Mouse (Mus musculus): Measurements from ENCODE around the gene Casq2. TPM values are rescaled to one million over a fixed set of nuclear protein-coding genes. Genes with fewer than 3 reads are reported as not detected.
A peak's percentile ranks its signal among the peaks of the same experiment; 100 is the strongest.

Casq2 gene
- total RNA-seq, 1 experiment, result 0.54 TPM

DNA sequence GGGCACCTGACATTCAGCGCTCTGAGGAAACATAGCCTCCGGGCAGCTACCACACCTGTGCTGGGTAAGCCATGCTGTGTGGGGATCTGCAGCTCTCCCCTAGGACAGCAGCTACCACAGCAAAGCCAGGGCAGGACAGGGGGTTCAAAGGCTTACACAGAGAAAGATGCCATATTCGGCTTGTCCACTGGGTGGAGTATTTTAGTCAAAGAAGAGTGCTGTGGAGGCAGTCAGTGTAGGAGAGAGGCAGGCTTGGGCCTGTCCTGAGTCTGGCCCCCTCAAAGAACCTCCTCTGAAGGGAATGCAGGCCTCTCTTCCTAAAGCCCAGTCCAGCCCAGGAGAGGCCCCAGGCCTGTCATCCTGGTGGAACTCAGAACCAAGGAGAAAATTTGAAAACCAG lies 4.4 kb upstream of the Casq2 start:
- H3K4me3 ChIP-seq (ENCODE audit: insufficient read depth in 1 of 2, low read depth in 1 of 2, low read length in 2 of 2, poor library complexity in 1 of 2, severe bottlenecking in 1 of 2), result peak overlapping the region in 1 of 2 experiments; percentile 26; a peak in 1 of 4 replicates
- H3K4me1 ChIP-seq (ENCODE audit: control insufficient read depth in 2 of 2, insufficient read depth in 2 of 2, low read length in 2 of 2, poor library complexity in 1 of 2), result peaks cover 0 to 31% of the 10 kb centered on the region in 2 experiments; a peak in 2 of 4 replicates
- no peak overlapping the region for H3K27ac ChIP-seq (ENCODE audit: insufficient read depth, low read depth, low read length, poor library complexity, severe bottlenecking)
- peak overlapping the region; percentile 7; the same call in 1 of the 2 replicates for H3K9ac ChIP-seq (ENCODE audit: insufficient read depth, low read depth, low read length, poor library complexity, severe bottlenecking)
- H3K36me3 ChIP-seq (ENCODE audit: control insufficient read depth, insufficient read depth, low read length, poor library complexity, severe bottlenecking), result no peaks in the 10 kb centered on the region
- TF ChIP-seq HCFC1 (IDR thresholded peaks at IDR 0.05; ENCODE audit: borderline replicate concordance, insufficient read depth, low read length) (no peak), CHD2 (IDR thresholded peaks at IDR 0.05; ENCODE audit: low read depth, low read length) (no peak), ZNF384 (IDR thresholded peaks at IDR 0.05; ENCODE audit: low read depth, low read length) (no peak), ZC3H11A (IDR thresholded peaks at IDR 0.05; ENCODE audit: borderline replicate concordance, low read depth, low read length) (peak; percentile 82)
- in situ Hi-C loops (cut with MboI; ENCODE audit: low sequenced_read_pairs in 2 of 2, unreplicated experiment in 2 of 2), result no loop called here
- no peaks in the 10 kb centered on the region for H3K9me3 ChIP-seq (ENCODE audit: control insufficient read depth, insufficient read depth, low read depth, low read length)
- peak; percentile 93 for DNase-seq (ENCODE audit: low read depth, low spot score)

DNA sequence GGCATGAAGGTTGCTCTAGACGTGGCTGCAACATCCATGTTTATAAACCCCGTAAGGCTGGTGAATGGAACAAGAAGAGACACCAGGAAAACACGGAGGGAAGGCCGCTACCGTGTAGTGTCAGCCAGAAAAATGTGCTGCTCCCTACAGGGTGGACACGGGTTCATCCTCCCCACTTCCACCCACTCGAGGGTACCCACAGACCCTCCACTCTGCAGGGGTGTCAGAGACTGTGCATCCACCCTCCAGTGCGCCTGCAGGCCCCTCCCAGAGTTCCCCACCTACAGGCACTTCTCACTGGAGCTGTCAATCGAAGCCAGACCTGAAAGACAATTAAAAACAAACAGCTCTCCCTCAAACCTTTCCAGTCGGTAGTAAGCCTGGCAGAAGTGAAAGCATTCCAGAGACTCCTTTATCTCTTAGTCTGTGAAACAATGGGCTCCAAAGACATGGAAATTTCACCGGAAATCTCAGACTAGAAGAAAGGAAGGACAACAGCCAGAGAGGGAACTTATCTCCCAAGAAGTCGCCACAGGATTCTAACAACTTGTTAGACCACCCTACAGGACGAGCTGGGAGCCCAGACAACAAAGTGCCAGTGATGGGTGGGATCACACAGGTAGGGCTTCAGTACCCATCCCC lies 2.5 kb upstream of the Casq2 start:
- peak overlapping the region in 1 of 2 experiments; percentile 48; a peak in 2 of 4 replicates for H3K4me3 ChIP-seq (ENCODE audit: insufficient read depth in 1 of 2, low read depth in 1 of 2, low read length in 2 of 2, poor library complexity in 1 of 2, severe bottlenecking in 1 of 2)
- in situ Hi-C loops (cut with MboI; ENCODE audit: low sequenced_read_pairs in 2 of 2, unreplicated experiment in 2 of 2), result no loop called here
- peak; percentile 81 for DNase-seq (ENCODE audit: low read depth, low spot score)
- no peak for TF ChIP-seq ZC3H11A (IDR thresholded peaks at IDR 0.05; ENCODE audit: borderline replicate concordance, low read depth, low read length)
- peak; percentile 63; the same call in 1 of the 2 replicates for TF ChIP-seq CHD2 (IDR thresholded peaks at IDR 0.05; ENCODE audit: low read depth, low read length)
- TF ChIP-seq ZNF384 (IDR thresholded peaks at IDR 0.05; ENCODE audit: low read depth, low read length), result no peak
- TF ChIP-seq HCFC1 (IDR thresholded peaks at IDR 0.05; ENCODE audit: borderline replicate concordance, insufficient read depth, low read length), result no peak
- TF ChIP-seq MAFK (IDR thresholded peaks at IDR 0.05; ENCODE audit: insufficient read depth, low read depth, low read length), result 0 out of 2 replicates have a peak, but pooled peaks have one; percentile 4
- H3K36me3 ChIP-seq (ENCODE audit: control insufficient read depth, insufficient read depth, low read length, poor library complexity, severe bottlenecking), result no peaks in the 10 kb centered on the region
- H3K27ac ChIP-seq (ENCODE audit: insufficient read depth, low read depth, low read length, poor library complexity, severe bottlenecking), result peak overlapping the region; percentile 71
- H3K9me3 ChIP-seq (ENCODE audit: control insufficient read depth, insufficient read depth, low read depth, low read length), result no peaks in the 10 kb centered on the region
- H3K4me1 ChIP-seq (ENCODE audit: control insufficient read depth in 2 of 2, insufficient read depth in 2 of 2, low read length in 2 of 2, poor library complexity in 1 of 2), result peaks cover 0 to 34% of the 10 kb centered on the region in 2 experiments; a peak in 2 of 4 replicates
- peak overlapping the region; percentile 34; the same call in 1 of the 2 replicates for H3K9ac ChIP-seq (ENCODE audit: insufficient read depth, low read depth, low read length, poor library complexity, severe bottlenecking)

DNA sequence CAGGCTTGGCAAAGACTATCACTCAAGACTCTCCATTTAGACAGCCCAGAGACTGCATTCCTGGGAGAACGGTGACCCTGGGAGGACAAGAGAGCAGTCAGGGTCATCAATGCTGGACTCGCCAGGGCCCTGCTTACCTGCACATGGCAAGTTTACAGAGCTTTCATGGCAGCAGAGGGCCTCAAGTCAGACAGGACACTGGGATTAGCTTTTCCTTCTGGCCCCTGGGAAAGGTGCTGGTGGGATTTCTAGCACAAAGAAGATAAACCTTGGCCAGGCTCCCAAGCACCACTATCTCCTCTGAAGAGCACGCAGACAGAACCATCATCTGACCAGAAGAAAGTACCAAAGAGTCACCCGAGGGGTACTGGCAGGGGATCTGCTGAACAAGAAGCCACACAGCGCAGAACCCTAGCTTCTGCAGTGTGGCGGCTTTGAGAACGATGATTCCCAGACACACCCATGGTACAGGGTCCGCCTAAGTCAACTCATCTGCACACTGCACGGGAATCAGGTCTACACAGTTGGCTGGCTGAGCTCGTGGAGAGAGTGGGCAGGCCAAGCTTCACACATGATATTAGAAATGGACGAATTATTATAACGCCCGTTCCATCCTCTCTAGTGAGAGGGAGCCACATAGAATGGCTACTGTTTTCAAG lies 1.3 kb upstream of the Casq2 start:
- no peaks in the 10 kb centered on the region for H3K9me3 ChIP-seq (ENCODE audit: control insufficient read depth, insufficient read depth, low read depth, low read length)
- no peak for DNase-seq (ENCODE audit: low read depth, low spot score)
- H3K9ac ChIP-seq (ENCODE audit: insufficient read depth, low read depth, low read length, poor library complexity, severe bottlenecking), result no peak overlapping the region
- TF ChIP-seq HCFC1 (IDR thresholded peaks at IDR 0.05; ENCODE audit: borderline replicate concordance, insufficient read depth, low read length) (no peak), MAFK (IDR thresholded peaks at IDR 0.05; ENCODE audit: insufficient read depth, low read depth, low read length) (no peak), ZNF384 (IDR thresholded peaks at IDR 0.05; ENCODE audit: low read depth, low read length) (no peak), ZC3H11A (IDR thresholded peaks at IDR 0.05; ENCODE audit: borderline replicate concordance, low read depth, low read length) (no peak), CHD2 (IDR thresholded peaks at IDR 0.05; ENCODE audit: low read depth, low read length) (no peak)
- peaks cover 0 to 34% of the 10 kb centered on the region in 2 experiments; a peak in 2 of 4 replicates for H3K4me1 ChIP-seq (ENCODE audit: control insufficient read depth in 2 of 2, insufficient read depth in 2 of 2, low read length in 2 of 2, poor library complexity in 1 of 2)
- in situ Hi-C loops (cut with MboI; ENCODE audit: low sequenced_read_pairs in 2 of 2, unreplicated experiment in 2 of 2), result no loop called here
- H3K27ac ChIP-seq (ENCODE audit: insufficient read depth, low read depth, low read length, poor library complexity, severe bottlenecking), result peak overlapping the region; percentile 5; the same call in 1 of the 2 replicates
- no peak overlapping the region for H3K4me3 ChIP-seq (ENCODE audit: insufficient read depth in 1 of 2, low read depth in 1 of 2, low read length in 2 of 2, poor library complexity in 1 of 2, severe bottlenecking in 1 of 2)
- H3K36me3 ChIP-seq (ENCODE audit: control insufficient read depth, insufficient read depth, low read length, poor library complexity, severe bottlenecking), result no peaks in the 10 kb centered on the region

DNA sequence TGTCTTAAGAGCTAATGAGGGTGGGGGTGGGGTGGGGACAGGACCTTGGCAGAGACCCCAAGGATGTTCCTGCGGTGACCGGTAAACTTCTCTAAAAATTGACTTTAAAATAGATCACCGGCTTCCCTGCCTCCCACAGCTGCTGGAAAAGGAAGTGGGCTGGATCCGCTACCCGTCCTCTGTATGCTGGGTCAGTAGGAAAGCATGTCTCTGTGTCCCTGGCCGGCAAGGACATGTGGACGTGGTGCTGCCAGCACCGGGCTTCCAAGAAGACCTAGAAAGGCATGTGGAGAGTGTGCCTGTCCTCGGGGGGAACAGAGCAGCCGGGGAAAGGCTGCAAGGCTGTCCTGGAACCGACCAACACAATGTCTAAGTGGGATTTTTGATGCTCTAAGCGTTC lies 496 bp upstream of the Casq2 start:
- in situ Hi-C loops (cut with MboI; ENCODE audit: low sequenced_read_pairs in 2 of 2, unreplicated experiment in 2 of 2), result no loop called here
- no peak for DNase-seq (ENCODE audit: low read depth, low spot score)
- peaks cover 0 to 34% of the 10 kb centered on the region in 2 experiments; a peak in 2 of 4 replicates for H3K4me1 ChIP-seq (ENCODE audit: control insufficient read depth in 2 of 2, insufficient read depth in 2 of 2, low read length in 2 of 2, poor library complexity in 1 of 2)
- H3K27ac ChIP-seq (ENCODE audit: insufficient read depth, low read depth, low read length, poor library complexity, severe bottlenecking), result no peak overlapping the region
- no peaks in the 10 kb centered on the region for H3K36me3 ChIP-seq (ENCODE audit: control insufficient read depth, insufficient read depth, low read length, poor library complexity, severe bottlenecking)
- no peaks in the 10 kb centered on the region for H3K9me3 ChIP-seq (ENCODE audit: control insufficient read depth, insufficient read depth, low read depth, low read length)
- H3K4me3 ChIP-seq (ENCODE audit: insufficient read depth in 1 of 2, low read depth in 1 of 2, low read length in 2 of 2, poor library complexity in 1 of 2, severe bottlenecking in 1 of 2), result no peak overlapping the region
- TF ChIP-seq CHD2 (IDR thresholded peaks at IDR 0.05; ENCODE audit: low read depth, low read length), result no peak
- no peak overlapping the region for H3K9ac ChIP-seq (ENCODE audit: insufficient read depth, low read depth, low read length, poor library complexity, severe bottlenecking)
